ENCODE assay signal across 27 mouse cellular contexts in genomic region chr16:40446587-40446986, GRCm38 (mm10).
DNase-seq lines count a peak whose midpoint lies in the region; TF ChIP-seq lines count a peak whose summit lies in the region.
"Had no signal": no experiment of that assay in that cellular context is flagged by ENCODE, and none has a peak within 500 bp of the region (broad histone marks: within the 10 kb centered on the region; RNA-seq: fewer than 3 reads in every experiment).

No protein-coding gene starts in this region.

- H3K4me1 ChIP-seq in thymus, adult 2 months (replicated peaks; ENCODE audit: control insufficient read depth, insufficient read depth, low read length), result no peaks in the 10 kb centered on the region
- H3K4me1 ChIP-seq: embryonic facial prominence, embryonic 12.5 days; heart, embryonic 12.5 days; hindbrain, embryonic 13.5 days; limb, embryonic 12.5 days; liver, embryonic 15.5 days had no signal

- intact Hi-C loops in left cerebral cortex, adult 2 months (cut with DNase I), result no loop called here

- DNase-seq in frontal cortex, postnatal 36 days (ENCODE audit: low spot score in 2 of 2), result peak; percentile 35 to 43
- DNase-seq in frontal cortex, postnatal 10 days (ENCODE audit: low spot score in 2 of 2), result no peak
- peak; percentile 54 for DNase-seq in right cerebral cortex, adult 18-20 months
- DNase-seq in right cerebral cortex, postnatal 10 days (ENCODE audit: low spot score in 2 of 2), result no peak
- DNase-seq in left cerebral cortex, adult 2 months (ENCODE audit: extremely low spot score in 1 of 2, low spot score in 2 of 2), result no peak
- no peak for DNase-seq in urinary bladder, postnatal 14 days (ENCODE audit: low spot score)
- DNase-seq in thymus, adult 2 months, result no peak
- DNase-seq: adrenal gland, postnatal 10 days; cerebellum, adult 11-12 months; cerebellum, adult 9-11 months; embryo, embryonic 11 days; gastrocnemius, adult 2 months; gastrocnemius, postnatal 36 days; heart, adult 18-20 months; heart, postnatal 4 days; kidney, adult 8-10 months; lung, embryonic 14.5 days; lung, postnatal 14 days; midbrain, embryonic 14.5 days; thymus, postnatal 25 days had no signal

- no peak overlapping the region for H3K4me3 ChIP-seq in left cerebral cortex, adult 2 months
- no peak overlapping the region for H3K4me3 ChIP-seq in thymus, adult 2 months (ENCODE audit: control insufficient read depth, insufficient read depth, low read length)
- H3K4me3 ChIP-seq: embryonic facial prominence, embryonic 12.5 days; gastrocnemius, adult 2 months; heart, embryonic 12.5 days; hindbrain, embryonic 13.5 days; limb, embryonic 12.5 days; liver, embryonic 15.5 days had no signal

- no peaks in the 10 kb centered on the region for H3K27me3 ChIP-seq in thymus, adult 2 months (ENCODE audit: control insufficient read depth, insufficient read depth, low read length)
- H3K27me3 ChIP-seq: embryonic facial prominence, embryonic 12.5 days; heart, embryonic 12.5 days; hindbrain, embryonic 13.5 days; limb, embryonic 12.5 days; liver, embryonic 15.5 days; Patski had no signal

- H3K27ac ChIP-seq in left cerebral cortex, adult 2 months, result peak overlapping the region; percentile 45; the same call in 1 of the 2 replicates
- no peak overlapping the region for H3K27ac ChIP-seq in thymus, adult 2 months (ENCODE audit: control insufficient read depth, insufficient read depth, low read length)
- H3K27ac ChIP-seq: embryonic facial prominence, embryonic 12.5 days; gastrocnemius, adult 2 months; hindbrain, embryonic 13.5 days; kidney, postnatal 0 days; limb, embryonic 12.5 days; liver, embryonic 15.5 days had no signal

- 85% methylated on average over 5 of the region's 5 CpGs for WGBS in thymus, adult 2 months

- no peak for TF ChIP-seq POLR2A in thymus, adult 2 months (IDR thresholded peaks at IDR 0.05; ENCODE audit: control insufficient read depth, extremely low read depth, insufficient read depth, low read length, poor library complexity)

- no peak for TF ChIP-seq CTCF in left cerebral cortex, adult 2 months (IDR thresholded peaks at IDR 0.05)
- TF ChIP-seq CTCF in thymus, adult 2 months (IDR thresholded peaks at IDR 0.05; ENCODE audit: borderline replicate concordance, control insufficient read depth, extremely low read depth, insufficient read depth, low read length, poor library complexity), result no peak

- no peaks in the 10 kb centered on the region for H3K36me3 ChIP-seq in thymus, adult 2 months (ENCODE audit: control insufficient read depth, insufficient read depth, low read length)
- H3K36me3 ChIP-seq: embryonic facial prominence, embryonic 12.5 days; heart, embryonic 12.5 days; hindbrain, embryonic 13.5 days; limb, embryonic 12.5 days; liver, embryonic 15.5 days had no signal

Comparison
In these comparisons a context has a peak if more than half of its experiments do, and no peak if none do; other contexts are left out.
1. DNase-seq: peak in frontal cortex, postnatal 36 days (2 of 2) and right cerebral cortex, adult 18-20 months (single experiment); none in frontal cortex, postnatal 10 days (0 of 2), right cerebral cortex, postnatal 10 days (0 of 2), left cerebral cortex, adult 2 months (0 of 2), urinary bladder, postnatal 14 days (single experiment) and thymus, adult 2 months (single experiment).